Mouse (Mus musculus): Measurements from ENCODE around the gene Tspyl1. TPM values are rescaled to one million over a fixed set of nuclear protein-coding genes. Genes with fewer than 3 reads are reported as not detected.

The Tspyl1 gene
- polyA plus RNA-seq, 1 experiment from 2014 or later = 73.3 TPM

- no peak overlapping the region for H3K27ac ChIP-seq (ENCODE audit: low read length)
- no peak overlapping the region for H3K4me2 ChIP-seq (replicated peaks; ENCODE audit: low read depth, low read length)
- no peaks in the 10 kb centered on the region for H3K27me3 ChIP-seq (replicated peaks; ENCODE audit: insufficient read depth, low read length)
- TF ChIP-seq CTCF (IDR thresholded peaks at IDR 0.05) (no peak), EP300 (IDR thresholded peaks at IDR 0.05) (no peak)
- 59% methylated on average over 5 of the region's 5 CpGs for WGBS
- H3K9me3 ChIP-seq (ENCODE audit: low read length) = no peaks in the 10 kb centered on the region
- H3K4me3 ChIP-seq (ENCODE audit: low read depth, low read length) = no peak overlapping the region
- H3K36me3 ChIP-seq (ENCODE audit: insufficient read depth, low read length) = no peaks in the 10 kb centered on the region
- H3K9ac ChIP-seq (replicated peaks; ENCODE audit: low read depth) = no peak overlapping the region
- no peaks in the 10 kb centered on the region for H3K4me1 ChIP-seq (ENCODE audit: insufficient read depth, low read depth, low read length)
- ATAC-seq (no peak), DNase-seq (ENCODE audit: low spot score) (no peak)
These were observed 45.2 kb downstream of the Tspyl1 start for GRCm38 (mm10) chr10:34327144-34327543.

- Histone ChIP-seq H3K4me2 (replicated peaks; ENCODE audit: low read depth, low read length) (no peak overlapping the region), H3K27me3 (replicated peaks; ENCODE audit: insufficient read depth, low read length) (no peaks in the 10 kb centered on the region), H3K4me3 (ENCODE audit: low read depth, low read length) (no peak overlapping the region), H3K27ac (ENCODE audit: low read length) (no peak overlapping the region), H3K9me3 (ENCODE audit: low read length) (no peaks in the 10 kb centered on the region), H3K4me1 (ENCODE audit: insufficient read depth, low read depth, low read length) (no peaks in the 10 kb centered on the region), H3K36me3 (ENCODE audit: insufficient read depth, low read length) (no peaks in the 10 kb centered on the region), H3K9ac (replicated peaks; ENCODE audit: low read depth) (no peak overlapping the region)
- TF ChIP-seq EP300 (IDR thresholded peaks at IDR 0.05) = no peak
- peak; percentile 78 for TF ChIP-seq CTCF (IDR thresholded peaks at IDR 0.05)
- 1% methylated on average over 2 of the region's 2 CpGs for WGBS
- ATAC-seq (peak; percentile 79), DNase-seq (ENCODE audit: low spot score) (peak; percentile 80)
These were observed 46.3 kb downstream of the Tspyl1 start for GRCm38 (mm10) chr10:34328310-34328709.

Other genes starting within 250 kb of the Tspyl1 start
- gene Trappc3l, start 244.6 kb upstream of the Tspyl1 start, polyA plus RNA-seq (2015; fragmentation: Nextera tagmentation; extraction: Ambion mirVana) = not detected in 2 replicates
- not detected in 2 replicates for gene Calhm4, start 237.9 kb upstream of the Tspyl1 start, polyA plus RNA-seq (2015; fragmentation: Nextera tagmentation; extraction: Ambion mirVana)
- gene Calhm5, start 185.7 kb upstream of the Tspyl1 start, polyA plus RNA-seq (2015; fragmentation: Nextera tagmentation; extraction: Ambion mirVana) = 1.2 and 1.3 TPM in 2 replicates
- gene Calhm6, start 154.2 kb upstream of the Tspyl1 start, polyA plus RNA-seq (2015; fragmentation: Nextera tagmentation; extraction: Ambion mirVana) = 1.1 TPM in 2 replicates
- 15.4 and 17.0 TPM in 2 replicates for gene Dse, start 74.5 kb upstream of the Tspyl1 start, polyA plus RNA-seq (2015; fragmentation: Nextera tagmentation; extraction: Ambion mirVana)
- gene Tspyl4, start 15.3 kb downstream of the Tspyl1 start, polyA plus RNA-seq (2015; fragmentation: Nextera tagmentation; extraction: Ambion mirVana) = 7.7 and 9.7 TPM in 2 replicates
- 0.11 and 0.19 TPM in 2 replicates for gene Col10a1, start 107.8 kb downstream of the Tspyl1 start, polyA plus RNA-seq (2015; fragmentation: Nextera tagmentation; extraction: Ambion mirVana)
- gene Nt5dc1, start 136.4 kb downstream of the Tspyl1 start, polyA plus RNA-seq (2015; fragmentation: Nextera tagmentation; extraction: Ambion mirVana) = 11.3 and 12.7 TPM in 2 replicates
- 4.8 and 5.3 TPM in 2 replicates for gene Frk, start 201.2 kb downstream of the Tspyl1 start, polyA plus RNA-seq (2015; fragmentation: Nextera tagmentation; extraction: Ambion mirVana)

Data from lung, postnatal 0 days (tissue).